Mouse (Mus musculus) cerebellum, adult 2 months (tissue): ENCODE results near the gene Vmn1r220.
"Not testable (repeated sequence)": the region's sequence is repeated elsewhere in the genome, so short reads cannot be mapped to it uniquely, and the experiment has no call there.

ENCODE experiments used
- CTCF ChIP-seq: fragments of 200-500 bp; IDR thresholded peaks from 2 replicates; pipeline ENCODE4 v1.5.1; 2011; ENCODE audit warnings: low read depth, mild to moderate bottlenecking, control low read depth, low read length, moderate library complexity, borderline replicate concordance; ENCODE audit not compliant: insufficient read depth
- POLR2A ChIP-seq: fragments of 200-500 bp; IDR thresholded peaks from 2 replicates; pipeline ENCODE4 v1.6.1; 2011; ENCODE audit warnings: low read length, control low read depth, borderline replicate concordance; ENCODE audit not compliant: insufficient read depth

DNA sequence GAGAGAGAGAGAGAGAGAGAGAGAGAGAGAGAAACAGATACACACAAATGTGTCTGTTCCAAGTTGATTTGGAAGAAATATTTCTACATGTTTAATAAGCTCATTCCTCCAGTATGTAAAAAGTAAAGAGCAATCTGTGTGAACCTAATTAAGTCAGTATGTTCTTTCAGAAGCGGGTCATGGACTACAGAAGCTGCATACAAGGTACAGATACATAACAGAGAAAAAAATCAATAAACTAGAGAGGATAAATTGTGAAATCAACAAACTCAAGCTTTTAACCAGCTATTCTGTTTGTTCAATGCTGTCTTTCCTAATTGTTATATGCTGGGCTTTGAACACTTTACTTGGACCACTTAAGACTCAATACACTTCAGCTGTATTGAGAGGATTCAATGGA, 16.1 kb upstream of the Vmn1r220 start:
- not testable (repeated sequence) for TF ChIP-seq CTCF, POLR2A
